Comparison of ENCODE assay signal across 8 mouse cellular contexts in the genomic region with DNA sequence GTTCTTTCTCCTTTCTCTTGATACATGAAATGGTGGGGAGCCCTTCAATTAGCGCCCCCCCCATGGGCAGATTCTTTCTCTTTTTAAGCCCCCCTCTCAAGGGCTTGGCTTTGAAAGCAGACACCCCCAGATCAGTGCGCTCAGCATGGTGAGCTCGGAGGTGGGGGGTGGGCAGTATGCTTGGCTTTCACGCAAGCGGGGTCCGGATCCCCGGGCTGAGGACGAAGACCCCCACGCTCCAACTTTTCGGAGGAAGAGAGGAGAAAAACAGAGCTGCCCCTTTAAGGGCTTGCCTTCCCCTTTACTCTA. TPM values are rescaled to one million over a fixed set of nuclear protein-coding genes. Genes with fewer than 3 reads are reported as not detected.
DNase-seq lines count a peak whose midpoint lies in the region; ATAC-seq and TF ChIP-seq lines count a peak whose summit lies in the region.

No protein-coding gene starts in this region.

- H3K27me3 ChIP-seq in testis, adult 2 months (ENCODE audit: control insufficient read depth, insufficient read depth, low read length): peaks cover 4% of the 10 kb centered on the region; the same call in 1 of the 2 replicates
- H3K27me3 ChIP-seq in liver, embryonic 14.5 days (ENCODE audit: control insufficient read depth, insufficient read depth, low read length): peaks cover 32% of the 10 kb centered on the region
- no peaks in the 10 kb centered on the region for H3K27me3 ChIP-seq in stomach, postnatal 0 days (ENCODE audit: control insufficient read depth, insufficient read depth, low read length)

- peak overlapping the region; percentile 92 for H3K4me3 ChIP-seq in testis, adult 2 months (ENCODE audit: control insufficient read depth, low read depth, low read length)
- peak overlapping the region; percentile 55 to 59 for H3K4me3 ChIP-seq in liver, embryonic 14.5 days (ENCODE audit: insufficient read depth in 1 of 2, low read depth in 2 of 2, low read length in 2 of 2)
- peak overlapping the region; percentile 90 for H3K4me3 ChIP-seq in stomach, postnatal 0 days (ENCODE audit: low read depth, low read length)

- WGBS in liver, embryonic 14.5 days (ENCODE audit: insufficient replicate concordance): 0% methylated on average over 7 of the region's 10 CpGs
- 0% methylated on average over 6 of the region's 10 CpGs for WGBS in stomach, postnatal 0 days

- H3K4me1 ChIP-seq in testis, adult 2 months (ENCODE audit: control insufficient read depth, insufficient read depth, low read length): peaks cover 8% of the 10 kb centered on the region
- 0 out of 4 replicates have a peak, but pooled peaks cover 0 to 2% of the 10 kb centered on the region in 2 experiments for H3K4me1 ChIP-seq in liver, embryonic 14.5 days (replicated peaks; ENCODE audit: control insufficient read depth in 2 of 2, insufficient read depth in 2 of 2, low read length in 1 of 2)
- H3K4me1 ChIP-seq in stomach, postnatal 0 days (replicated peaks; ENCODE audit: control insufficient read depth, insufficient read depth): no peaks in the 10 kb centered on the region; the same call in 1 of the 2 replicates

- H3K9me3 ChIP-seq in liver, embryonic 14.5 days (ENCODE audit: control insufficient read depth, low read length): no peaks in the 10 kb centered on the region
- H3K9me3 ChIP-seq in stomach, postnatal 0 days (ENCODE audit: control insufficient read depth, low read length): no peaks in the 10 kb centered on the region

- no peak overlapping the region for H3K27ac ChIP-seq in testis, adult 2 months (ENCODE audit: control insufficient read depth, insufficient read depth, low read depth, low read length)
- no peak overlapping the region for H3K27ac ChIP-seq in liver, embryonic 14.5 days
- H3K27ac ChIP-seq in stomach, postnatal 0 days (replicated peaks): peak overlapping the region; percentile 93

- peak; percentile 74 for DNase-seq in cerebellum, adult 11-12 months
- no peak for DNase-seq in cerebellum, adult 8-10 months
- no peak for DNase-seq in testis, postnatal 10 days (ENCODE audit: low spot score)
- no peak for DNase-seq in liver, embryonic 14.5 days (ENCODE audit: low read depth in 3 of 3, low spot score in 3 of 3)
- DNase-seq in stomach, postnatal 0 days (ENCODE audit: low spot score): no peak
- DNase-seq in gastrocnemius, adult 8-10 months (ENCODE audit: low spot score in 2 of 2): no peak
- no peak for DNase-seq in left cerebral cortex, postnatal 36 days (ENCODE audit: low spot score in 2 of 2)

- no peak overlapping the region for H3K9ac ChIP-seq in liver, embryonic 14.5 days (replicated peaks)
- H3K9ac ChIP-seq in stomach, postnatal 0 days (ENCODE audit: low read length): peak overlapping the region; percentile 91

- no peak for TF ChIP-seq CTCF in testis, adult 2 months (IDR thresholded peaks at IDR 0.05; ENCODE audit: control insufficient read depth, insufficient read depth, insufficient replicate concordance, low read depth, low read length)
- TF ChIP-seq CTCF in liver, embryonic 14.5 days (IDR thresholded peaks at IDR 0.05; ENCODE audit: low read depth): no peak
- no peak for TF ChIP-seq CTCF in stomach, postnatal 0 days (IDR thresholded peaks at IDR 0.05; ENCODE audit: low read depth)

- no peak for ATAC-seq in liver, embryonic 14.5 days (ENCODE audit: insufficient read depth)
- ATAC-seq in stomach, postnatal 0 days (ENCODE audit: low FRiP score, low TSS enrichment): peak; percentile 27; the same call in 1 of the 2 replicates

- no peaks in the 10 kb centered on the region for H3K36me3 ChIP-seq in testis, adult 2 months (ENCODE audit: control insufficient read depth, insufficient read depth, low read length)
- H3K36me3 ChIP-seq in liver, embryonic 14.5 days (replicated peaks; ENCODE audit: control insufficient read depth, insufficient read depth, low read depth): no peaks in the 10 kb centered on the region
- no peaks in the 10 kb centered on the region for H3K36me3 ChIP-seq in stomach, postnatal 0 days (ENCODE audit: control insufficient read depth, insufficient read depth, low read length)

- peak overlapping the region; percentile 42 for H3K4me2 ChIP-seq in liver, embryonic 14.5 days (ENCODE audit: low read depth)
- peak overlapping the region; percentile 88 for H3K4me2 ChIP-seq in stomach, postnatal 0 days (replicated peaks; ENCODE audit: low read depth)

- no peak for TF ChIP-seq EP300 in liver, embryonic 14.5 days (IDR thresholded peaks at IDR 0.05; ENCODE audit: low read depth)
- no peak for TF ChIP-seq EP300 in stomach, postnatal 0 days (optimal IDR thresholded peaks at IDR 0.05)

- no peak for TF ChIP-seq POLR2A in testis, adult 2 months (IDR thresholded peaks at IDR 0.05; ENCODE audit: control insufficient read depth, low read depth, low read length)

- intact Hi-C loops in left cerebral cortex, postnatal 36 days (cut with DNase I): loop anchor here (5.0 kb wide), 2 partner anchors 237 to 368 kb away; no protein-coding TSS in a partner anchor

RNA-seq across cellular contexts. Expression of gene Peli2, which starts 0.2 kb away (rescaled TPM):
- polyA plus RNA-seq in testis, adult 2 months (2012; rRNA removed): 125 and 158 TPM in 2 replicates
- polyA plus RNA-seq in liver, embryonic 14.5 days (2012; rRNA removed): 0.68 and 0.73 TPM in 2 replicates
- polyA plus RNA-seq in liver, embryonic 14.5 days (2014; fragmentation: Nextera tagmentation; extraction: Ambion mirVana): 0.70 and 0.94 TPM in 2 replicates
- 5.6 and 5.9 TPM in 2 replicates for polyA plus RNA-seq in stomach, postnatal 0 days (2015; fragmentation: Nextera tagmentation; extraction: Ambion mirVana)
- 10 to 100 TPM in 2 of 4 experiments, 1 to 10 TPM in 2; 8.3 to 15.3 (median 11.4) TPM for total RNA-seq in gastrocnemius, adult 8-10 months (2022)
- 10 to 100 TPM; 18.5 to 25.2 TPM for total RNA-seq in left cerebral cortex, postnatal 36 days (2021)

Comparison
In these comparisons a context has a peak if more than half of its experiments do, and no peak if none do; other contexts are left out.
1. RNA of gene Peli2, which starts 0.2 kb away (polyA plus RNA-seq): 125 to 158 TPM in testis, adult 2 months; 5.6 to 5.9 TPM in stomach, postnatal 0 days and 0.68 to 0.94 TPM in liver, embryonic 14.5 days; every median in the first group is over 10 times any median in the second.
2. Peak in every context shown above with its lines, with median percentiles within 50 percentile points of each other: H3K4me3 ChIP-seq.